Mouse (Mus musculus) Muller cell, postnatal 12 days (primary cell): ENCODE results near the gene Trim47.

Experiments used
- DNase-seq: peaks from one replicate; pipeline ENCODE4 v3.0.0-alpha.2; 2015; ENCODE audit errors: inconsistent ontology term

Trim47 gene

GRCm38 (mm10) chr11:116127156-116127980 is at the start of gene Trim47:
Trim47 (minus strand) TSS chr11:116127210.
- no peak for DNase-seq

DNA sequence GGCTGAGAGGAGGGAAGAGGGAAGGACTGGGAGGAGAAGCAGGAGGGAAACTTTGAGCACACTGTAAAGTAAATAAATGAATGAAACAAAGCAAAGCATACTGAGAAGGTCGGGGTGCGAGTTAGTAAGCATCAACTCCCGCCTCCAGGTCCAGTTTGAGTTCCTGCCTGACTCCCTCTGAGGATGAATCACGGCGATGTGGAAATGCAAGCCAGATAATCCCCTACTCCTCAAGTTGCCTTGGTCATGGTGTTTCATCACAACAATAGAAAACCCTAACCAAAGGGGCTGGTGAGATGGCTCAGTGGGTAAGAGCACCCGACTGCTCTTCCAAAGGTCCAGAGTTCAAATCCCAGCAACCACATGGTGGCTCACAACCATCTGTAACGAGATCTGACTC is 49.0 kb upstream of the Trim47 start:
- DNase-seq: no peak

DNA sequence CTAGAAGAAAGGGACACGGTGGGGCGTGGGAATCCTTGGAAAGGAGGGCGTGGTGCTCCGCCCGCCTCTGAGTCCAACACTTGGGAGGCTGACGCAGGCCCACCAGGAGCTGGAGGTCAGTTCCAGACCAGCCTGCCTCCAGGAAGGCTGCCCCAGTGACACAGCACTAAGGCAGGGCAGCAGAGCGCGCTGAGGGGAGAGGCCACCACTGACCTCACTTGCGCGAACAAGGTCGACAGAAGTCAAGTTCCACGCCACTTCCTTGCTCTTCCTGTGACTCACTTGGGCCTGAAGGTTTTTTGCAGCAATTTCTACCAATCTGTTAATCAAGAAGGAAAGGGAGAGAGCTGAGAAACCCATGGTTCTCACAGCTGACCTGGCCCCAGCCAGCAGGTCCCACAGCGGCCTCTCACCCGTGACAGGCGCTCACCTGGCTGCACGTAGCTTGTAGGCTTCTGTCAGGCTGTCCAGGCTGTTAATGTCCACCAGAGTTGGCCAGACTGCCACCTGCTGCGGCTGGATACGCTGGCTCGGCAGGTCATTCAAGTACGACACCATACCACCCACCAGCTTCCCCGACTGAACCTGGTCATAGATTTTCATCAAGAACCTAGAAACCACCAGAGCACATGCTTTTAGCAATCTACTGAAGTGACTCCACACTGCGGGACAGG is 47.9 kb upstream of the Trim47 start:
- no peak for DNase-seq

- no peak for DNase-seq
These were observed 44.9 kb upstream of the Trim47 start for GRCm38 (mm10) chr11:116171959-116172358.

GRCm38 (mm10) chr11:116170003-116170800 is 43.2 kb upstream of the Trim47 start:
- DNase-seq: no peak

GRCm38 (mm10) chr11:116169214-116169613 is 42.2 kb upstream of the Trim47 start:
- DNase-seq: no peak

DNA sequence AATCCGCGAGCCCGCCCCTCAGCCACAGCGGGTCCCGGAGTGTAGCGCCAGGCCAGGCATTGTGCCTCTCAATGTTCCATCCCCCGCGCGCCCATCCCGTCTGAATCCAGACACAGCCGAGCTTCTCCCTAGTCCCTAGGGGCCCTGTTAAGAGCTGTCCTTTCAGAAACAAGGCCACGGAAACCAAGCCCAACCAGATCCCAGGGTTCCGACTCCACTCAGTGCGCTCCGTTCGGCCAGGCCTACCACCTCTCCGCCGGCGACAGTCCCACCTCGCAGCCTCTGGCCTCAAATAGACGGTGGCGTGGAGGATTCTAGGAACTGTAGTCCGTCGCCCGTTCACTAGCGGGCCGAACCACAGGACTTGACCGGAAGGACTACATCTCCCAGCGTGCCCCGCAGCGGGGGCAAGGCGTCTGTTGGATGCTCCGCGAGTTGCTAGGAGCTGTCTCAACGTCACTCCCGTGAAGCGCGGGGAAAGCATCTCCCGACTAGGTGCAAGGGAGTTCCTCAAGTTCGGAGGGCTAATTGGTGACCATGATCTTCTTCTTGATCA is 41.0 kb upstream of the Trim47 start, which contains the start of gene Fbf1:
TSS of gene Fbf1 (minus strand) at position 283 of the 556 bp plus-strand sequence.
- DNase-seq: peak; percentile 98

- peak; percentile 50 for DNase-seq
These were observed 40.2 kb upstream of the Trim47 start for GRCm38 (mm10) chr11:116167232-116167631.

DNA sequence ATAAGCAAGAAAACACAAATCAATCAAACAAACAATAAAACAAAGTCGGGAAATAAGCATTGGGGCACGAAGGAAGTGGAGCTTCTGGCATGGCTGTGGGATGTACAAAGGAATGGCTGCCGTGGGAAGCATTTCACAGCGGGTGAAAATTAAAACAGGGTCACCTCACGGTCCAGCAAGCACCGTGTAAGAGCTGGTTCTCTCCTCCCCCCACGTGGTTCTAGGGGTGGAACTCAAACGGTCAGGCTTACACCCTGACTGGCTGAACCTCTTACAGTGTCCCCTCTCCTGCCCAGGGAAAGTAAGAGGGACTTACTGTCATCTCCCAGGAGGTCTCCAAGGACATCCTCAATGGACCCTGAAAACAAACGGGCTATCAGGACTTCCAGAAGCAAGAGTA is 36.0 kb upstream of the Trim47 start:
- peak; percentile 77 for DNase-seq

DNA sequence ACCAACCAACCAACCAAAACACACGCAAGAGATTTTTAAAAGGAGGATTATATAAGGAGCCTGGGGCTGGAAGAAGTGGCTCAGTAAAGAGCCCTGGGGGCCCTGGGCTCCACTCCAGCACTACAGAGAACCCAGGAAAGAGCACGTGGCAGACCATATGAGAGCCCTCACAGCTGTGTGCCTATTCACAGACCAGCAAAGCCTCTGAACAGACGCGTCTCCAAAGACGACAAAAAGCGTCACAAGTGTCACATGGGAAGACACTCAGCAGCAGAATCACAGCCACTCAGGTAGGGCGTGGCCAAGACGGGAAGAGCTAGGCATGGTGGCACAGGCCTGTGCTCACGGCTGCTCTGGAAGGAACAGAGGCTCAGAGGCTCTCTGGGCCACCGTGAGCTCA is 35.1 kb upstream of the Trim47 start:
- DNase-seq: peak; percentile 68

DNA sequence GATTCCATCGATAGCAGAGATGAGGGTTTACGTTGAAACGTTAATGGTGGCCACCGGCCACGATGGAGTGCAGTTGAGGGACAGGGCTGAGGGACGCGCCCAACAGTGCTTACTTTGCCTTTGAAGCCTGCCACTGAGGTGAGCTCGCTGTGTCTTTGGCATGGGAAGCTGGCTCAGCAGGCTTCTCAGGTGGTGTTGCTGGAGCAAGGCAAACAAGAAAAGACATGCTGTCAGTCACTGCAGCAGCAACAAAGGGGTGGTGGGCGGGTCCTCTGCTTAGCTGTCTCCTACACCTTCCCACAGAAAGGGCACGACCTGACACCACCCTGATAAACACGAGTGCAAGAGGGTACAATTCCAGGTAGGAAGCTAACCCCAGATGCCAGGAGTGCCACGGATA is 34.3 kb upstream of the Trim47 start:
- DNase-seq: no peak

- no peak for DNase-seq
These were observed 23.9 kb upstream of the Trim47 start for GRCm38 (mm10) chr11:116150960-116151359.

DNA sequence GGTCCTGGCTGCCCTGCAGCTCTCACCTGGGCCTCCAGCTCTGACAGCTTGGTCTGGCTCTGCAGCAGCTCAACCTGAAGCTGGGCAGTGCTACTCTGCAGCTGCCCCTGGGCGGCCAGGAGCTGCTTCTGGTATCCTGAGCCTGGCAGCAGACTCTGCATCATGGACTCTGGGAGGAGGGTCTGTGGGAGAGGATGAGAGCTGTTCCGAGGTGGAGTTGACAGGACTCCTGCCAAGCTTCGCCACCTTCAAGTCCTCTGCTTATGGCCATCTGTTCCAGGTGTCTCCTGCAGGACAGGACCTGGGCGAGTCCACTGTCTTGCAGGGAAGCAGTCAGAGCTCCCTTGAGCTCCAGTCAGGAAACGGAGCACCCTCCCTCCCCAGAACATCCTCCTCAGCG is 22.3 kb upstream of the Trim47 start:
- no peak for DNase-seq

- DNase-seq: no peak
These were observed 21.8 kb upstream of the Trim47 start for GRCm38 (mm10) chr11:116148761-116149221.

DNA sequence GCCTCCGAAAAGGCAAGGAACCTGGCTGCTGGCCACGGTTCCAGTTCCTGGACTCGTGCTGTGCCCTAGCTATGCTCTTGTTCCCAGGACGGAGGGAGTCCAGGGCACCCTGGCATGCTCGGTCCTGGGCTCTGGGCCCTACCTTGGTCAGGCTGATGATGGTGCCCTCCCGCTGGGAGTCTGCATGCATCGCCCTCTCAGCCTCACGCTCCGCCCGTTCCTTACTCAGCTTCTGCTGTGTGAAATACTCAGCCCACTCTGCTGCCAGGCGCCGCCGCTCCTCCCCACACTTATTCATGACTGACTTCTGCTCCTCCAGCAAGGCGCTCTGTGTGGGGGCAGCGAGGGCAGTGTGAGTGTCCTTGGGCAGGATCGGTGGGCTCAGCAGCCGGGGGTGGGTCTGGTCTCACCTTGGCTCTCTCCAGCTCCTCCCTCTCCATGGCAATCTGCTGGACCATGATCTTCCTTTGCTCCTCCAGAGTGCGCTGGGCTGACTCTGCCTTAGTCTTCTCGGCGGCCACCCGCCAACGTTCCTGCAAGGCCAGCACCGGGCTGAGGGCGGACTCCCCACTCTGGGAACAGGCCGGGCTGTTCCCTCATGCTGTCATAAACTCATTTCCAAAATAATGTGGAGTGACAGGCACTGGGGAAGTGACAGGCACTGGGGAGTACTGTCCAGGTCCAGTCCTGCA is 19.4 kb upstream of the Trim47 start:
- peak; percentile 86 for DNase-seq

GRCm38 (mm10) chr11:116145481-116146293 is 18.7 kb upstream of the Trim47 start:
- no peak for DNase-seq

- DNase-seq: no peak
These were observed 16.5 kb upstream of the Trim47 start for GRCm38 (mm10) chr11:116143468-116143867.

DNA sequence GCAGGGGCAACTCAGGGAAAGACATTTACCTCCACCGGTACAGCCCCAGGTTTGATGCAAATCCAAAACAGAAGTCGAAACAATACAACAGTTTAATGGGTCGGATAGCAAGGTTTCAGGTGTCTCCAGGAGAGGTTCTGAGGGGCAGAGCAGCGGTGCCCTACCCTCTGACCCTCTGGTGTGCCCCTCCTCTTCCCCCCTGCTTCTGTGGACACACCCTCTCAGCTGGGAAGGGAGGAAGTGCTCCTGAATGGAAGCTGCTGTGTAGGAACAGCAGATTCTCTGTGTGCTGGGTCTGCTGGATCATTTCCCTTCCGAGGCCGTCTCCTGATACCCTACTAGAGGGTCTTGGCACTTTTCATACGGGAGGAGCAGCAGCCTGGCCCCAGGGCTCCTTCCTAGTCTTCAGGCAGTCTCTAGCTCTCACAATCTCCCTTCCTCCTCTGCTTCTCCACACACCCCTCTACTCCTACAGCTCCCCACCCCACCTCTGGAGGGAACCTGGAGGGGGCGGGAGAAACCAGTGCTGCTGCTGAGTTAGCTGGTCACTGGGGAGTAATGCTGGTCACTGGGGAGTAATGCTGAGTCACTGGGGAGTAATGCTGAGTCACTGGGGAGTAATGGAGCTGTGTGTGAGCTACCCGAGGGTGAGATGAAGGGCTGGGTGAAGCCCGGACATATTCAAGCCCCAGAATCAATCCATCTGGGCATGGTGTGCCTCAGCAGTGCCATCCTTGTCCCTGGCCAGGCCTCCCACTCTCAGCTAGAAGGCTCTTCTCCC is 15.4 kb upstream of the Trim47 start:
- peak; percentile 72 for DNase-seq

GRCm38 (mm10) chr11:116138468-116139138 is 11.6 kb upstream of the Trim47 start, which contains the start of gene Mrpl38:
Mrpl38 (minus strand) TSS chr11:116138868.
- DNase-seq: peak; percentile 90
